In genomic region chr14:33258256-33258655, GRCm38 (mm10) we compare ENCODE assay signal across 21 mouse cellular contexts. TPM values are rescaled to one million over a fixed set of nuclear protein-coding genes. Genes with fewer than 3 reads are reported as not detected.
DNase-seq lines count a peak whose midpoint lies in the region; TF ChIP-seq lines count a peak whose summit lies in the region.
"Had no signal": no experiment of that assay in that cellular context is flagged by ENCODE, and none has a peak within 500 bp of the region (broad histone marks: within the 10 kb centered on the region; RNA-seq: fewer than 3 reads in every experiment).

No protein-coding gene starts in this region.

- H3K4me2 ChIP-seq in myocyte (ENCODE audit: low read depth) = peak overlapping the region; percentile 68
- H3K4me2 ChIP-seq: embryonic facial prominence, embryonic 12.5 days; forebrain, embryonic 13.5 days; forebrain, embryonic 15.5 days had no signal

- H3K79me2 ChIP-seq in myocyte (ENCODE audit: control insufficient read depth, insufficient read depth) = peaks cover 100% of the 10 kb centered on the region

- TF ChIP-seq POLR2A in myocyte (IDR thresholded peaks at IDR 0.05; ENCODE audit: insufficient read length, low read depth) = no peak

- no peaks in the 10 kb centered on the region for H3K27me3 ChIP-seq in myocyte (ENCODE audit: control insufficient read depth, insufficient read depth, insufficient read length)
- H3K27me3 ChIP-seq: embryonic facial prominence, embryonic 12.5 days; forebrain, embryonic 13.5 days; forebrain, embryonic 15.5 days had no signal

- no peak overlapping the region for H3K4me3 ChIP-seq in myocyte
- H3K4me3 ChIP-seq: embryonic facial prominence, embryonic 10.5 days; embryonic facial prominence, embryonic 12.5 days; forebrain, embryonic 13.5 days; forebrain, embryonic 15.5 days had no signal

- no peak overlapping the region for H3ac ChIP-seq in myocyte (ENCODE audit: control insufficient read depth, insufficient read length)

- DNase-seq in 416B (ENCODE audit: low read depth) = peak; percentile 34
- peak; percentile 49 for DNase-seq in Muller cell, postnatal 12 days (ENCODE audit: inconsistent ontology term)
- DNase-seq in kidney, postnatal 25 days = no peak
- DNase-seq in lung, postnatal 4 days = no peak
- DNase-seq in kidney, adult 18-20 months = no peak
- DNase-seq: adrenal gland, adult 8-10 months; adrenal gland, postnatal 14 days; adrenal gland, postnatal 36 days; cerebellum, adult 11-12 months; cerebellum, adult 2 months; cerebellum, adult 9-10 months; cerebellum, postnatal 10 days; cerebellum, postnatal 25 days; forebrain, postnatal 0 days had no signal

- H3K36me3 ChIP-seq in myocyte (ENCODE audit: control insufficient read depth, insufficient read depth) = peaks cover 37% of the 10 kb centered on the region
- H3K36me3 ChIP-seq: embryonic facial prominence, embryonic 10.5 days; embryonic facial prominence, embryonic 12.5 days; forebrain, embryonic 15.5 days; G1E had no signal

TF ChIP-seq in myocyte, 11 proteins besides CTCF, POLR2A, EP300 and RAD21:
- no peak for TF ChIP-seq CEBPB (IDR thresholded peaks at IDR 0.05; ENCODE audit: insufficient read depth, poor library complexity, severe bottlenecking)
- TF ChIP-seq USF1 (IDR thresholded peaks at IDR 0.05; ENCODE audit: low read depth) = no peak
- TF ChIP-seq REST (IDR thresholded peaks at IDR 0.05; ENCODE audit: insufficient read depth, insufficient read length) = no peak
- no peak for TF ChIP-seq E2F4 (IDR thresholded peaks at IDR 0.05; ENCODE audit: insufficient read depth)
- TF ChIP-seq MYOD1 (IDR thresholded peaks at IDR 0.05; ENCODE audit: control insufficient read depth in 1 of 3, insufficient read length in 2 of 3, low read depth in 2 of 3) = peak in 1 of 3 experiments; percentile 37
- TF ChIP-seq POLR2AphosphoS2 (IDR thresholded peaks at IDR 0.05; ENCODE audit: insufficient read length, low read depth) = no peak

RNA-seq across cellular contexts. Expression of gene Arhgap22, which starts 44.4 kb away (rescaled TPM):
- polyA plus RNA-seq in myocyte (2012; fragmentation: generic; extraction: Trizol) = 53.3 TPM
- polyA plus RNA-seq: CD4-positive, CD25-positive, alpha-beta regulatory T cell, adult 4 months; G1E had no signal

Comparison
In these comparisons a context has a peak if more than half of its experiments do, and no peak if none do; other contexts are left out.
1. DNase-seq: peak in 416B (single experiment) and Muller cell, postnatal 12 days (single experiment); none in kidney, postnatal 25 days (0 of 2), lung, postnatal 4 days (0 of 2) and kidney, adult 18-20 months (single experiment).